Mouse (Mus musculus): ENCODE data around the gene March10. TPM values are rescaled to one million over a fixed set of nuclear protein-coding genes. Genes with fewer than 3 reads are reported as not detected.

The March10 gene
- total RNA-seq (2022): not detected

DNA sequence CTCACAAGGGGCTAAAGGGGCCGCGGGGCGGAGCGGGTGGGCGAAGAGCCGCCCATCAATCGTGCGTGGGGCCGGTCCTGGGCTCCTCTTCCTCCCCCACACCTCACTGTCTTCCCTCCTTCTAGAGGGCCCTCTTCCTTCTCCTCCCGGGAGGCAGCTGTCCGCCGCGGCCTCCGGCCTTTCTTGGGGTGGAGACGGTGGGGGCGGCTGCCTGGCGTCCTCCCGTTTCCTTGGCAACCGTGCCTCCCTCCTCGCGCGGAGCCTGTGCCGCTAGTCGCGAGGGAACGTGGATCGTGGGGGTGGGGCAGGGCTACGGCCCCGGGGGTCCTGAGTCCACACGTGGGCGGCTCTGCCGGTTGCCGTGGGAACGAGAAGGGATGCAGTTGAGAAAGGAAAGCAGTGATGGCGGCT is at the start of gene March10:
Gene March10, minus strand, starts transcription at position 239 of the 411 bp plus-strand sequence.
- DNase-seq (ENCODE audit: low spot score): no peak

DNA sequence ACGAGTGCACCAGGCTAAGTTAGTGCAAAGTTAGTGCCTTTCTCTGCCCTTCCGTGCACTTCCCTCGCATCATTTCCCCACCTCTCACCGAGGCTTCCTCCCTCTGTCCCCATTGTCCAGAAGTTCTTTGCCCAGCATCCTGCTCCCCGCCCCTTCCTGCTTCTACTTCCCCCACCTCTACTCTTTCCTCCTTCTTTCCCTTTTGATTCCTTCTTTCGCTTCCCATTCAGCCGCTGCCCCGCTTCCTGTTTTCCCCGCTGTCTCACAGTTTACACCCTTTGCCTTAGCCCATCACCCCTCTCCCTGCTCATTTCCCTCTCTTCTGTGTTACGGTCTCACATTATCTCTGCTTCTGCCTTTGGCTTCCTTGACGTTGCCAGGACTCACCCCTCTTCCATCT is 49.8 kb upstream of the March10 start:
- peak; percentile 29 for DNase-seq (ENCODE audit: low spot score)

DNA sequence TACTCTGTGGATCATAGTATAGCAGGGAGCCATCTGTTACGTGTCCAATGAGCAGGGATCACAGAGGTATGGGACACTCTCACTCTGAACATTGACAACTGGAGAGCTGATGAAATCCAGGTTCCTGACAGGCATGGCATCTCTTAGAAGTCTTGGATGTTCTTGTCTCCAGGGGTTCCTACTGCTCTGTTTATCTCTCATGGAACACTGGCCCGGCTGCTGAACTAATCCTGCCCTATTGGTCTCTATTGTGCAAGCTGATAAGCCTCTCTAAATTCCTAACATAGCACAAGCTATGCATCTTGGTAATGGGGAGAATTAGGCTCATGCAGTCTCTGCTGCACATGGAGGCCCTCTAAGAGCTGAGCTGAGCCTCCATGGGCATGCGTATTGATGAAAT is 48.5 kb upstream of the March10 start:
- DNase-seq (ENCODE audit: low spot score): no peak

DNA sequence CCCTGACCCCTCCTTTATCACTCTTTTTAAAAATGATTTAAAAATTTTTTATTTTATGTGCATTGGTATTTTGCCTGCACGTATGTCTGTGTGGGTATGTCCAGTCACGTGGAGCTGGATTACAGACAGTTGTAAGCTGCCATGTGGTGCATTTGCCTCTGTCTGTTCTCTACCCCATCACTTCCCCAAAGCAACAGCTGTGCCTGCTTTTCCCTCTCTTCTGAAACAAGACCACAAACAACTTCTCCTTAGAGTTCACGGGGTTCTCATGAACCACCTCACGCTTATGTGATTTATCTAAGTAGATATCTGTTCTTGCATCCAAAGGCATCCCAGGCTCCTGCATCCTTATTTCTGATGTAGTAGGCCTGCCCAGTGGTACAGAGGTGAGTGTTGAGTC is 45.8 kb upstream of the March10 start:
- no peak for DNase-seq (ENCODE audit: low spot score)

DNA sequence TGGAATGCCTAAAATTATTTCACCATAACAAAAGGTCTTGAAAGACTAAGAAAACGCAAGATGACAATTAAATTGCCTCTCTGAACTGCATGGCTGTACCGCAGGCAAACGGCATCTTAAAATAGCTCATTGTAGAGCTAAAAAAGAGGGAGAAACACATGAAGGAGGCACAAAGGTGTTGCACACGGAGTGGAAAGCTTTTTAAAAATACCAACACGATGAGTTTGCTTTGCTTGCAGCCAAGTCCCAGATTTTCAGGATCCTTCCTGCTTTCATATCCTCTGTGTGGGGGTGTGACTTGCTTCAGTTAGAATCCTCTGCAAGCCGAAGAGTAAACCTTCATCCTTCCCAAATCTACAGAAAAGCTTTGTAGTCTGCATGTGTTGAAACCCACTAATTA is 41.0 kb upstream of the March10 start:
- no peak for DNase-seq (ENCODE audit: low spot score)

DNA sequence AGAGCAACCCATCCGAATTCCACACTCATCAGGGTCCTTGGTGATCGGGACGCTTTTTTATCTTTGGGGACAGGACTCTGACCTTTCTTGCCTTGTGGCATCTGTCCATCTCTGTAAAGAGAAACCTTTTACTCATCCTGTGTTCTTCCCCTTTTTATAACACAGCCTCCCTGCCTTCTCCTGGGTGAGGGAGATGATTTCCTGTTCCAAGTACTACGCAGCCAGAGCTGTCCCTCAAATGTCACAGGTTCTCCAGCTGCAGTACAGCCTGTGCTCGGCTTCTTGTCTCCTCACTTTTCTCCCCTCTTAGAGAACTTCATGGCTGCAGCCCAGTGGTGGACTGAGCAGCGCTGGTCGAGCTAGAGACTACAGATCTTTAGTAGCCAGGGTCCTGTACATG is 40.1 kb upstream of the March10 start:
- no peak for DNase-seq (ENCODE audit: low spot score)

DNA sequence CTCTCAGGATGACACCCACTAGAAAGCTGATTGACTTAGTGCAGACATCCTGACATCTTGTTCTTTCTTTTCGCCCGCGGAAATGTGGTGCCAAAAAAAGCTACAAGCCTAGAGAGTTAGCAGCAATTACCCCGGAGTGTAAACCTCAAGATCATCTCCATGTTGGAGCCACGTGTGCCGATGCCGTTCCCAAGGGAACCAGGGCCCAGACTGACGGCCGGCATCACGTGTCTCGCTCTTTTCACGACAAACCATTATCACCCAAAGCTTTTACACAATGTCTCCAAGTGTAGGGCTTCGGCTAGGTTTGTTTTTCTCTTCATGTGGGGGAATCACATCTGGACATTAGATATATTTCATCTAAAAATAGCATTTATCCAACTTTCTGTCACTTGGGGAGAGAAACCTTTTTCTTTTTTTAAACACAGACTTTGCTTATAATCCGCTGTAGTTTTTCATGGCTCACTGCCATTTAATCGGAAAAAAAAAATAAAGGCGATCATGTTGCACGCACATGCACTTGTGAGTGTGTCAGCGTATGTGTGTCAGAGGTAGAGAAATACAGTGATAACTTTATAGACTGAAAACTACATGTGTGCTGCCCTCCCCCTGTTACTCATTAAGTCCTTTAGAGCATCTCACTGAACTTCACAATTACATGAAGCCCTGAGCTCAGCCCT is 39.2 kb upstream of the March10 start:
- no peak for DNase-seq (ENCODE audit: low spot score)

DNA sequence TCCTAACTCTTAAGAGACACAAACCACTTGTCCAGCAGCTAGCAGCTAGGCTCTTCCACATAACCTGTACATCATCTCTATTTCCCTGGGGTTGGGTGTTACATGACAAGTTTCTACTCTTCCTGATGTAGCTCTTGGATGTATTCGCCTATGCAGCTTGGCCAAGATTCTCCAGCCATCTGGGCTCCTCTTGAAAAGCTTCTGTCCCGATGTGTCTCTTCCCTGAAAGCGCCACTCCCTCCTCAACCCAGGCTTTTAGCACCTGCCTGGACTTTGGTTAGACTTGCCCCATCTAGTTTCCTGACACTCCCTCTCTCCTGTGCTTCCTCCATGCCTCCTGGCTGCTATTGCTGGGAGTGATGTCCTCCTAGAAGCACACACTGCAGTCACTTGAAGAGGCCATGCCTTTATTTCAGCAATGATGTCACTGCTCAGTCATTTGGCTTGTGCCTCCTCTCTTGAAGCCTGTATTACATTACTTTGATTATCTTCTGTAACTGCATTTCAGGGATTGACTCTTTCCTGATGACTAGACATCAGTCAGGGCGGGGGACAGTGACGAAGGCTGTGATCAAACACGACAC is 38.3 kb upstream of the March10 start:
- no peak for DNase-seq (ENCODE audit: low spot score)

DNA sequence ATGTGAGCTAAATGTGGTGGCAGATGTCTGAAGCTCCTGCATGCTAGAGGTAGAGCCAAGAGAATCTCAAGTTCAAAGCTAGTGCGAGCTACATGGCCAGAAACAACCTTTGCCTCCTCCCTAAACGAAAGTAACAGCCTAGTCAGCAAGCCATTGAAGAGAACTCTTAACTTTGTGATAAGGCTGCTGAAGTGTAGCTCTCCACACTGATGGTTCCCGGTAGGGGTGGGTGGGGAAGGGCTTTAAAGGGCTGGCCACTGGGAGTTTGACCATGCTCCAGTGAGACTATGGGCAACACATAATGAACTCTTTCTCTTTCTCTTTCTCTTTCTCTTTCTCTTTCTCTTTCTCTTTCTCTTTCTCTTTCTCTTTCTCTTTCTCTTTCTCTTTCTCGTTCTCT is 35.9 kb upstream of the March10 start:
- no peak for DNase-seq (ENCODE audit: low spot score)

DNA sequence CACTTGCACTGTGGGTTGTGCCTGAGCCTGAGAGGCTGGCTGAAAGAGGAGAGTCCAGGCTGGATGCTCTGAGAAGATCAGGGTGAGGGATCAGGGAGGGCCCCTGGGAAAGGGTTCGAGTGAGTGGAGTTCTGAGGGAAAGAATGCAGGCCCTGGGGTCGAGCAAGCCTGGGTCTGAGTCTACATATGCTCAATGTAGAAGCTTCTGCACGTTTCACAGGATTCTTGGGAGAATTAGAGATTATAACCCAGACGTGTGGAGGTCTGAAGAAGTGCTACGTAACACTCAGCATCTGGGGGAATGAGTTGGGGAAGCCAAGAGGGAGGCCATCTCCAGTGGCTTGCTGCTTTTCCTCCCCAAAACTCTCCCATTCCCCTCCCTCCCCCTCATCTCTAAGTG is 34.4 kb upstream of the March10 start:
- DNase-seq (ENCODE audit: low spot score): no peak

DNA sequence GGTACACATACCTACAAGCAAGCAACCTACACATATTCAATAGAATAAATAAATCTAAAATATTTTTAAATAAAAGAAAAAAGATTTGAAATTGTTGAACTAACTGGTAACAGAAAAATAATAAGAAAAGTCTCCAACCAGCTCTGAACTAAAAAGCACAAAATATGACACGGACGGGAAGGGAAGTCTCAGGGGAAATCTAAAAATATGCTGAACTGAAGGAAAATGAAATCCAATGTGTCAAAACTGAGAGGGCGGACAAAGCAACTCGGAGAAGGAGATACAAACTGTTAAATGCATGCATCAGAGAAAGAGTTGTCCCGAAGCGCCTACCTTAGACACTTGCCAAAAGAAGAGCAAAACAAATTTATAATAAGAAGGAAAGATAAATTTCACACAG is 28.9 kb upstream of the March10 start:
- DNase-seq (ENCODE audit: low spot score): no peak

DNA sequence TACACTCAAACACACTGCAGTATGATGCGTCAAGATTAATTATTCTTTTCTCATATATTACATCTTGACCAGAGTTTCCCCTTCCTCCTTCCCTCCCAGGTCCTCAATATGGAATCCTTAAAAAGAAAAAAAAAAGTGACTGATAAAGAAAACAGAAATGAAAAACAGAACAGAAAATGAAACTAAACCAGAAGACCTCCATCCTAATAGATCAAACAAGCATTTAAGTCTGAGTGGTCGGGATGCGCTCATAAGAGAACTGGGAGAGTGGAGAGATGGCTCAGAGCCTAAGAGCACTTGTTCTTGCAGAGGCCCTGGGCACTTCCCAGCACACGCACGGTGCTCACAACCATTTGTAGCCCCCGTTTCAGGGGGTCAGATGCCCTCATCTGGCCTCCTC is 28.5 kb upstream of the March10 start:
- DNase-seq (ENCODE audit: low spot score): no peak

DNA sequence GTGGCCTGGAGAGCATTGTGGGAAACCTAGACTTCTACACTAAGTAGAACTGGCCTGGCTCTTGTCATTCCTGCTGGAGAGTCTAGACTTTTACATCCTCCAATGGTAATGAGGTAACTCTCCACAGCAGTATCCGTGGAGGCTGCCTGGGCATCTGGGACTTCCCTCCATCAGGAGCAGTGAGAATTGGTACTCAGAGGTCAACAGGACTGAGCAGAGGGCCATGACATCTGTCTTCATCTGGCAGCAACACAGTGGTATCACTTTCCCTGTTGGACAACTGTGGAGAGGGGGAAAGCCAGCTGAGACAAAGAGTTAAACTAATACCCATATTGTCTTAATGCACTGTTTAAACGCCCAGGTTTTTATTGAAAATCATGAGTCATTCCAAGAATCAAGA is 26.2 kb upstream of the March10 start:
- no peak for DNase-seq (ENCODE audit: low spot score)

DNA sequence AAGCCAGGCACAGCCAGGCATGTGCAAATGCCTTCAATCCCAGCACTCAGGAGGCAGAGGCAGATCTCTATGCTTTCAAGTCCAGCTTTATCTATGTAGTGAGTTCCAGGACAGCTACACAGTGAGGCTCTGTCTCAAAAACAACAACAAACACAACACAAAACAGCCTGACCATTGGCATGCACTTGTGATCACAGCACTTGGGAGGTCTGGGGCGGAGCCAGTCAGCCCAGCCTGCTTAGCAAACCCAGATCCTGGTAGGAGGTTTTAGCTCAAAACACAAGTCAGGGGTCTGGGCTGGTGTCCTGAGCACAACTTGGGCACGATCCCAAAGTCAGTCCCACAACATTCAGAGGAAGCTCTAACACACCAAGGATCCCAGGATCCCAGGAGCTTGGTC is 18.2 kb upstream of the March10 start:
- no peak for DNase-seq (ENCODE audit: low spot score)

DNA sequence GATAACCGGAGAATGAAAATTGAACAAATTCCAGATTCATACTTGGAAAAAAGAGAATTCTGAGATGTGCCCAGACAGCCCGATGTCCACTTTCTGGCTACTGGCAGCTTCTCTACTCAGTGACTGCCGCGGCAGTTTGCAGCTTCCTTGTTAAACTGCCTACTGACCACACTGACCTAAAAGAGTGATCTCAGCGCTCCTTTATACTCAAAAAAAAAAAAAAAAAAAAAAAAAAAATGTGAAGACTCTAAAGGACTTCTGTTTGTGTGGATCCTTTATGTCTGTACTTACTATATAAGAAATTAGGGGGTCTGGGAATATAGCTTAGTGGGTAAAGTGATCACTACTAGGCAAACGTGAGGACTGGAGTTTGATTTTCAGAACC is 17.8 kb upstream of the March10 start:
- no peak for DNase-seq (ENCODE audit: low spot score)

DNA sequence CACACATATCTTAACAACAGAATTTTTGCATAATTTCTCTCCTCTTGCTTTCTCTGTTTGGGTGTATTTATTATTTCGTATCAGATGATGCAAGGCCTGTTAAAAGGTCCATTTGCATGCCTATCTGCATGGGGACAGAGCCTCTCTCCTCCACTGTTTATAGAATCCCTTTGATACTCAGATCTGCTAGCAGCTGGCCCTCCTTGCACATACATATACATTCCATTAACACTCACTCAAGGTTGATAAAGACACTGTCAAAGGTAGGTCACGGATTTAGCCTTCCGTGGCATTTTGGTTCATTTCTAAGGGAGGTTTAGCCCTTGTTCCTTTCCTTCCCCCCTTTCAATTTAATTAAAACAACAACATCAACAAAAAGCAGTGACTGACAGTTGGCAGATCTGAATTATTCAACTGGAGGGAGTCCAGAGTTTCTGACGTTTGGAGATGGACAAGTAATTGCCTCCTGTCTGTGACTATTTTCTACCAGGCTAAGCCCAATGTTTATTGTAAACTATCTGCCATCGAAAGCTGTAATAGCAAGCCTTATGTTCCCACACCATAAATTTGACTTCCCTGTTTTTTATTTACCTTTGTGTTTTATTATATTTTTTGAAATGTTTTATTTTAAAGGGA is 17.3 kb upstream of the March10 start:
- DNase-seq (ENCODE audit: low spot score): no peak

DNA sequence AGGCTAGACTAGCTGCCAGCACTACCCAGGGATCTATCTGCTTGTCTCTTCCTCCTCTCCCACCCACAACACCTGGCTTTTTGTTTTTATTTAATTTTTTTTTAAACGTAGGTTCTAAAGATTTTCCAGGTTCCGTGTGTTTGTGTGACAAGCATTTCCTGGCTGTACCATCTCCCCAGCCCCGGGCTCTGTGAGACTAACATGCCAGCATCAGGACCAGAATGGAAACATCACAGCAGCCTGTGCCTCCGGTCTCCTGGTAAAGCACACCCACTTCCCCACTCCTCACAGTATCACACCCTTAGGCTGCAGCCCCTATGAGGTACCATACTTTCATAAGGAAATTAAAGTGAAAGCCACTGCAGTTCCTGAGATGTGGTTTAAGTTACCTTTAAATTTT is 16.1 kb upstream of the March10 start:
- no peak for DNase-seq (ENCODE audit: low spot score)

DNA sequence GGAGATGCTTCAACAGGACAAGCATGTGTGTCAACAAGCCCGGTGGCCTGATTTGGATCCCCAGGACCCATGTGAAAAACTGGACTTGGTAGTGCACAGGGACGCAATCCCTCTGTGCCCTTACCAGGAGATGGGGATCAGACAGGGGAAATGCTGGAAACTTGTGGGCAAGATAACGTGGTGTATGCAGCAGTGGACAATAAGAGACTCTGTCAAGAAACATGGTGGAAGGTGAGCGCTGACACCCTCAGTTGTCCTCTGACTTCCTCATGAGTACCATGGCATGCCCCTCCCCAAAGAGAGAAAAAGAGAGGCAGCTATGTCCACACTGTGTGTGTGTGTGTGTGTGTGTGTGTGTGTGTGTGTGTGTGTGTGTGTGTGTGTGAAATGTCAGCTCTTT is 14.4 kb upstream of the March10 start:
- no peak for DNase-seq (ENCODE audit: low spot score)

DNA sequence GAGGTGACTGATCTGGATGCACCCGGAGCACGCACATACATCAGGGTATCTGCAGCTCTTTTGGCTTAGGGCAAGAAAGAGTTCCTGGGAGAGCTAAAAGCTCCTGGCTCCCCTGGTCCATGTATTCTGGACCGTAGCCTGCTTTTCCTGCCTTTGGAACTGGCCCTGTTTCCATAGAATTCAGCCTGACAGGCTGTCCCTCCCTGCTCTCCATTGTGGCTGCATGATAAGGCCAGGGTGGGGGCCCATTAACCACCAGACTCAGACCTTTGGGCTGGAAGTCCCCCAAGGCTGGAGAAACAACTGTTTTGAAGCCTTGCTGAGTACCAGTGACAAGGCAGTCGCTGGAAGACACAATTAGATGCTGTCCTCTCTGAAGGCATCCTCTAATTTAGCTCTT is 13.0 kb upstream of the March10 start:
- DNase-seq (ENCODE audit: low spot score): peak; percentile 17

DNA sequence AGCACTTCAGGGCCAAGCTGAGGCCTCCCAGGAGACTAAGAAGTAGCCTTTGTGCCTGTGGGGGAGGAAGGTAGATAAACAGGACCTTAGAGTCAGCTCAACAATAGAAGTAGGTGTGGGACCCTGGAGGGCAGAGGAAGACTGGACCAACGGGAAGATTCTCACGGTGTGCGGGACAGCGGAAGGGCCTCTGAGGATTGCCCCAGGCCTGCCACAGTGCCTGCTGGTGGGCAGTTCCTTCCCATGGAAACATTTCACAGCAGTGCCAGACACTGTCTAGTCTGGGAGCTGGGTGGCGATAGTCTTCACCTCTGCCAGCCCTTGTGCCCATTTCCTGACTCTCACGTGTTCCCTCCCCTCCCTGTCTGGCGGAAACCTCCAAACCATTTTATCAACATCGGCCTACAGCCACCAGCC is 12.6 kb upstream of the March10 start:
- no peak for DNase-seq (ENCODE audit: low spot score)

DNA sequence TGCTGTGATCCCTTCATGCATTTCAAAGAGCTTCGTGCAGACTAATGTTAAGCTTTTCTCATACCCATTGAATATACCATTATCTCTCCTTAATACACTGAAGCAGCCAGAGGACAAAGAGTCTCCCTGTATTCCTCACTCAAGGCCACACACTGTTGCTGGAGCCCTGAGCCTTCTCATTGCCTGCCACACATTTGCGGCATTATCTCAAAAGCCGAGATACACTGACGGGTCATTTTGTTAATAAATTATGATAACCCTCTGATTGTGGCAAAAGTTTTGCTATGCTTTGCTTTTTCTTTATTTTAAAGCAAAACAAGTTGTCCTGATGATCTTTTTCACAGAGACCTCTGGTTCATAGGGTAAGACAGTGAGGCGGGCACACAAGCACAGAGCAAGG is 11.9 kb upstream of the March10 start:
- no peak for DNase-seq (ENCODE audit: low spot score)

DNA sequence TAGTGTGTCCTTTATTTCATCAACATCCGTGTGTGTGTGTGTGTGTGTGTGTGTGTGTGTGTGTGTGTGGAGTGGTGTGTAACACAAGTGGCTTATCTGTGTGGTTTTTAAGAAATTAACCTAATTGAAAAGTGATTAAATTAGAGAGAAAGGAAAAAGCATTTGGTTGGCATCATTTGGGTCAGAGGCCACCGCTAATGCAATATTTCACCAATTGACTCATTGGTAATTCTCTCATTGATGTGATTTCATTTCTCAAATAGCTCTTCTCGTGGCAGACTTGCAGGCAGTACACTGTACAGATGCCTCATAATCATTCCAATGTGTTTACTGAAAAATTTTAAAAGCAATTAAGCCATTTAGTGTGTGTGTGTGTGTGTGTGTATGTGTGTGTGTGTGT is 11.3 kb upstream of the March10 start:
- DNase-seq (ENCODE audit: low spot score): no peak

DNA sequence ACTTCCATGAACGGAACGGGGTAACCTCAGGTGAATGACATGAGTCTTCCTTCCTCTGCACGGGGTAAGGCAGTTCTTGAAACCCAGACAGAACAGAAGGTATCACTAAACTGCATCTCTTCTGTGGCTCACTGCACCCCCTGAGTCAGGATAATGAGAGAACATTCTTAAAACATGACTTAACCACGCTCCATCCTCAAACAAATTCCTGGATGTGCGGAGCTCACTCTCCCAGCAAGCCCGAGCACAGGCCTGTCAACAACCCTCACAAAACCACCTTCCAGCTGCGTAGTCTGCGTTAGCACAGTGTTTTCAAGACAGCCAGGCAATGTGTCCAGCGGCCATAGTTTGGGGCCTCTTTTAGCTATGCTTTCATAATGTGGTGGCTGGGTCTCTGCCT is 10.7 kb upstream of the March10 start:
- DNase-seq (ENCODE audit: low spot score): no peak

DNA sequence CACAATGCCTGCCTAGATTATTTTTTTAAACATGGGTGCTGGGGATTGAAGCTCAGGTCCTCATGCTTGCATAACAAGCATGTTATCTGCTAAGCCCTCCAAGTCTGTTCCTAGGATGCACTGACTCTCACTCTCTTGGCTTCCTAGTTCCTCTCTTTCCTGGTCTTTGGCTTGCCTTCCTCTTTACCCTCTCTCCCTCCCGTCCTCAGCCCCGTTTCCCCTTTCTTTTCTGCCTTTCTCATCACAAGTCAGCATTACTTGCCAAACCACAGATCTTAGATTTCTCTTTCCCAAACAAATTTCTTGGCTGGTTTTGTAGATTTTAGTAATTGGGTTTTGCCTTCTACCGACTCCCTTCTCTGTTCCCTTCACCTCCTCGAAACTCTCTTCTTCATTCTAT is 10.2 kb upstream of the March10 start:
- no peak for DNase-seq (ENCODE audit: low spot score)
